In genomic region chr15:18189622-18190308, GRCm38 (mm10) we compare ENCODE assay signal across 12 mouse cellular contexts.
DNase-seq lines count a peak whose midpoint lies in the region; ATAC-seq lines count a peak whose summit lies in the region.
"Had no signal": no experiment of that assay in that cellular context is flagged by ENCODE, and none has a peak within 500 bp of the region (broad histone marks: within the 10 kb centered on the region; RNA-seq: fewer than 3 reads in every experiment).

No protein-coding gene starts in this region.

- no peaks in the 10 kb centered on the region for H3K36me3 ChIP-seq in forebrain, embryonic 12.5 days (replicated peaks)
- no peaks in the 10 kb centered on the region for H3K36me3 ChIP-seq in hindbrain, embryonic 16.5 days (ENCODE audit: control insufficient read depth, insufficient read depth, low read length)
- no peaks in the 10 kb centered on the region for H3K36me3 ChIP-seq in neural tube, embryonic 13.5 days
- H3K36me3 ChIP-seq: limb, embryonic 12.5 days had no signal

- peak; percentile 1 to 29 for DNase-seq in layer of hippocampus, adult 18-20 months (ENCODE audit: low spot score in 2 of 2)
- DNase-seq in layer of hippocampus, adult 9-10 months (ENCODE audit: low spot score): no peak
- no peak for DNase-seq in frontal cortex, postnatal 36 days (ENCODE audit: low spot score in 2 of 2)
- no peak for DNase-seq in gastrocnemius, postnatal 36 days
- DNase-seq: adrenal gland, postnatal 36 days; gastrocnemius, adult 2 months; thymus, postnatal 36 days had no signal

- no peaks in the 10 kb centered on the region for H3K27me3 ChIP-seq in forebrain, embryonic 12.5 days
- no peaks in the 10 kb centered on the region for H3K27me3 ChIP-seq in hindbrain, embryonic 16.5 days (replicated peaks; ENCODE audit: control insufficient read depth, insufficient read depth, low read length)
- H3K27me3 ChIP-seq in neural tube, embryonic 13.5 days: no peaks in the 10 kb centered on the region
- H3K27me3 ChIP-seq: limb, embryonic 12.5 days; megakaryocyte, embryonic 14.5 days had no signal

- peak; percentile 91; the same call in 1 of the 2 replicates for ATAC-seq in forebrain, embryonic 12.5 days (ENCODE audit: low FRiP score)
- ATAC-seq in hindbrain, embryonic 16.5 days: peak; percentile 67
- ATAC-seq in neural tube, embryonic 13.5 days (ENCODE audit: low read depth): peak; percentile 97

- H3K9me3 ChIP-seq in forebrain, embryonic 12.5 days: no peaks in the 10 kb centered on the region
- no peaks in the 10 kb centered on the region for H3K9me3 ChIP-seq in hindbrain, embryonic 16.5 days (ENCODE audit: control insufficient read depth, low read length)
- H3K9me3 ChIP-seq in neural tube, embryonic 13.5 days: no peaks in the 10 kb centered on the region
- H3K9me3 ChIP-seq: limb, embryonic 12.5 days; megakaryocyte, embryonic 14.5 days had no signal

- WGBS in forebrain, embryonic 12.5 days: 45% methylated on average over 5 of the region's 5 CpGs
- WGBS in hindbrain, embryonic 16.5 days: 37% methylated on average over 5 of the region's 5 CpGs
- 32% methylated on average over 5 of the region's 5 CpGs for WGBS in neural tube, embryonic 13.5 days

- 0 out of 2 replicates have a peak, but pooled peaks cover 5% of the 10 kb centered on the region for H3K4me1 ChIP-seq in forebrain, embryonic 12.5 days
- peaks cover 2% of the 10 kb centered on the region; the same call in 1 of the 2 replicates for H3K4me1 ChIP-seq in hindbrain, embryonic 16.5 days (ENCODE audit: control insufficient read depth, insufficient read depth, low read depth, low read length)
- peaks cover 7% of the 10 kb centered on the region for H3K4me1 ChIP-seq in neural tube, embryonic 13.5 days (replicated peaks)
- H3K4me1 ChIP-seq: limb, embryonic 12.5 days; megakaryocyte, embryonic 14.5 days had no signal

- H3K4me2 ChIP-seq in forebrain, embryonic 12.5 days: no peak overlapping the region
- no peak overlapping the region for H3K4me2 ChIP-seq in hindbrain, embryonic 16.5 days (ENCODE audit: low read length)
- no peak overlapping the region for H3K4me2 ChIP-seq in neural tube, embryonic 13.5 days
- H3K4me2 ChIP-seq: limb, embryonic 12.5 days had no signal

- no peak overlapping the region for H3K4me3 ChIP-seq in forebrain, embryonic 12.5 days (replicated peaks)
- H3K4me3 ChIP-seq in hindbrain, embryonic 16.5 days (ENCODE audit: low read length): no peak overlapping the region
- no peak overlapping the region for H3K4me3 ChIP-seq in neural tube, embryonic 13.5 days
- H3K4me3 ChIP-seq: gastrocnemius, adult 2 months; limb, embryonic 12.5 days; megakaryocyte, embryonic 14.5 days had no signal

- peak overlapping the region; percentile 33; the same call in 1 of the 2 replicates for H3K27ac ChIP-seq in forebrain, embryonic 12.5 days
- no peak overlapping the region for H3K27ac ChIP-seq in hindbrain, embryonic 16.5 days (ENCODE audit: low read depth, low read length)
- peak overlapping the region; percentile 42; the same call in 1 of the 2 replicates for H3K27ac ChIP-seq in neural tube, embryonic 13.5 days (replicated peaks)
- H3K27ac ChIP-seq: gastrocnemius, adult 2 months; limb, embryonic 12.5 days had no signal

- intact Hi-C loops in gastrocnemius, postnatal 36 days (cut with DNase I): no loop called here

- H3K9ac ChIP-seq in forebrain, embryonic 12.5 days: no peak overlapping the region
- no peak overlapping the region for H3K9ac ChIP-seq in hindbrain, embryonic 16.5 days (ENCODE audit: low read depth, low read length)
- no peak overlapping the region for H3K9ac ChIP-seq in neural tube, embryonic 13.5 days
- H3K9ac ChIP-seq: limb, embryonic 12.5 days had no signal

Comparison
In these comparisons a context has a peak if more than half of its experiments do, and no peak if none do; other contexts are left out.
1. DNase-seq: peak in layer of hippocampus, adult 18-20 months (2 of 2); none in layer of hippocampus, adult 9-10 months (single experiment), frontal cortex, postnatal 36 days (0 of 2) and gastrocnemius, postnatal 36 days (0 of 2).
2. Peak in every context shown above with its lines, with median percentiles within 50 percentile points of each other: ATAC-seq.